Mouse (Mus musculus): Measurements from ENCODE around the gene Polr3f.

The Polr3f gene

GRCm38 (mm10) chr2:144555820-144556552 is 28.5 kb downstream of the Polr3f start, which contains the start of gene Sec23b:
Gene Sec23b, plus strand, starts transcription at chr2:144556229.
- ATAC-seq (ENCODE audit: insufficient number of reproducible peaks, low FRiP score, low TSS enrichment) = peak; percentile 99

GRCm38 (mm10) chr2:144588723-144589122 is 61.2 kb downstream of the Polr3f start:
- ATAC-seq (ENCODE audit: insufficient number of reproducible peaks, low FRiP score, low TSS enrichment) = no peak
